Mouse (Mus musculus) midbrain, postnatal 0 days (tissue): ENCODE results near the gene Pxdc1. TPM values are rescaled to one million over a fixed set of nuclear protein-coding genes. Genes with fewer than 3 reads are reported as not detected.

Experiments
- ATAC-seq: fragments of 200-750 bp; cut with Nextera tagmentation; 2 replicates; pipeline ENCODE4 v1.8.0; 2017; ENCODE audit warnings: moderate number of reproducible peaks, mild to moderate bottlenecking, moderate TSS enrichment, moderate library complexity; ENCODE audit not compliant: low FRiP score
- DNase-seq: peaks from one replicate; pipeline ENCODE4 v3.0.0-alpha.2; 2015; ENCODE audit warnings: low spot score
- H3K27ac ChIP-seq: fragments of 300-500 bp; sonication (generic); 2 replicates; pipeline ENCODE4 v1.5.1; 2014; ENCODE audit warnings: low read depth, mild to moderate bottlenecking, low read length, mixed read lengths
- H3K27me3 ChIP-seq: fragments of 300-500 bp; sonication (generic); 2 replicates; pipeline ENCODE4 v1.6.1; 2014; ENCODE audit warnings: low read length, control low read depth, mixed read lengths; ENCODE audit not compliant: insufficient read depth
- H3K36me3 ChIP-seq: fragments of 300-500 bp; sonication (generic); 2 replicates; pipeline ENCODE4 v1.6.1; 2014; ENCODE audit warnings: low read length, control low read depth, mixed read lengths; ENCODE audit not compliant: insufficient read depth
- H3K4me1 ChIP-seq: fragments of 300-500 bp; sonication (generic); 2 replicates; pipeline ENCODE4 v1.6.1; 2014; ENCODE audit warnings: mild to moderate bottlenecking, control low read depth, antibody characterized with exemption, low read length, mixed read lengths; ENCODE audit not compliant: insufficient read depth
- H3K4me2 ChIP-seq: fragments of 300-500 bp; sonication (generic); 2 replicates; pipeline ENCODE4 v1.6.1; 2014; ENCODE audit warnings: low read depth, mild to moderate bottlenecking, low read length, mixed read lengths; ENCODE audit not compliant: poor library complexity, severe bottlenecking
- H3K4me3 ChIP-seq: fragments of 300-500 bp; sonication (generic); 2 replicates; pipeline ENCODE4 v1.5.1; 2014; ENCODE audit warnings: low read depth, mild to moderate bottlenecking, low read length, moderate library complexity
- H3K9ac ChIP-seq: fragments of 300-500 bp; sonication (generic); replicated peaks from 2 replicates; pipeline ENCODE4 v1.6.1; 2014; ENCODE audit warnings: mild to moderate bottlenecking, low read length, moderate library complexity, mixed read lengths; ENCODE audit not compliant: poor library complexity, severe bottlenecking
- H3K9me3 ChIP-seq: fragments of 300-500 bp; sonication (generic); 2 replicates; pipeline ENCODE4 v1.6.1; 2016; ENCODE audit warnings: low read length, control low read depth
- CTCF ChIP-seq: IDR thresholded peaks from 2 replicates; pipeline ENCODE4 v1.5.1; 2016; ENCODE audit warnings: antibody characterized with exemption, mild to moderate bottlenecking
- WGBS: fragments of 180-500 bp; shearing (Covaris S2); extraction: QIAGEN DNeasy Blood & Tissue Kit; methylation state at CpG from one replicate; pipeline ENCODE4 v1.1.7; 2014; 5-methylcytosine and 5-hydroxymethylcytosine counted together
- polyA plus RNA-seq: library from polyadenylated mRNA; unstranded; fragments of >200 nt; fragmentation: Nextera tagmentation; extraction: Ambion mirVana; gene quantifications from 2 replicates; pipeline ENCODE4 v1.2.1, GENCODE M21; 2015
- total RNA-seq: library from RNA; depleted of rRNA; stranded (reverse); fragments of >200 nt; gene quantifications from 2 replicates; pipeline ENCODE4 v1.2.3, GENCODE M21; 2014; rRNA removed

Gene Pxdc1
- total RNA-seq (11.7 and 12.7 TPM in 2 replicates), polyA plus RNA-seq (7.5 and 7.8 TPM in 2 replicates)

DNA sequence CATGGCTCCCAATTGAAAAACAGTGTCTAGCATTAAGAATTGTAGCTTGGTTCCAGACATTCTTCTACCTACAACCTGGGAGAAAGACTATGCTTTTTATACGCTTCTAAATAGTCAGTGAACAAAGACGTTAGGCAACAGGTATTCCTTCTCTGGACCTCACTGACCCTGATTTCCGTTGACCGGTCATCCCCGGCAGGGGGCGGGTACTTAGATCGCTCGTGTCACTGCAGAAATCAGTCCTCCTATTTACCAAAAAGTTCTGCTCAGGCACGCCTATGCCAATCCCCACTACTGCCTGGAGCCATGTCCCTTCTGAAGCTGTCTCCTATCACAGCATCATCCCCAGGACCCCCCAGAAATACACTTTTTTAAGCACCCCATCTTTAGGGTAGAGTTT lies at the start of gene Pxdc1:
Gene Pxdc1, minus strand, starts transcription at position 96 of the 400 bp plus-strand sequence.
- no peaks in the 10 kb centered on the region for H3K36me3 ChIP-seq
- peak within 1 kb of the TSS; percentile 55; the same call in 1 of the 2 replicates for H3K27ac ChIP-seq
- peak within 1 kb of the TSS; percentile 96 for H3K4me2 ChIP-seq
- ATAC-seq (no peak), DNase-seq (no peak)
- whole genome bisulfite sequencing, result 5% methylated on average over 9 of the region's 9 CpGs
- peak; percentile 39; the same call in 1 of the 2 replicates for TF ChIP-seq CTCF
- peaks cover 7% of the 10 kb centered on the region; the same call in 1 of the 2 replicates for H3K4me1 ChIP-seq
- peaks cover 18% of the 10 kb centered on the region for H3K27me3 ChIP-seq
- peak within 1 kb of the TSS; percentile 64 for H3K9ac ChIP-seq
- H3K9me3 ChIP-seq, result no peaks in the 10 kb centered on the region
- H3K4me3 ChIP-seq, result peak within 1 kb of the TSS; percentile 56

- no peak overlapping the region for H3K4me2 ChIP-seq
- no peaks in the 10 kb centered on the region for H3K4me1 ChIP-seq
- 87% methylated on average over 1 of the region's 1 CpGs for WGBS
- no peak for TF ChIP-seq CTCF
- H3K4me3 ChIP-seq, result no peak overlapping the region
- no peaks in the 10 kb centered on the region for H3K27me3 ChIP-seq
- no peaks in the 10 kb centered on the region for H3K36me3 ChIP-seq
- ATAC-seq (no peak), DNase-seq (no peak)
- no peaks in the 10 kb centered on the region for H3K9me3 ChIP-seq
- no peak overlapping the region for H3K27ac ChIP-seq
- no peak overlapping the region for H3K9ac ChIP-seq
These were observed 47.3 kb upstream of the Pxdc1 start for GRCm38 (mm10) chr13:34700630-34701029.

DNA sequence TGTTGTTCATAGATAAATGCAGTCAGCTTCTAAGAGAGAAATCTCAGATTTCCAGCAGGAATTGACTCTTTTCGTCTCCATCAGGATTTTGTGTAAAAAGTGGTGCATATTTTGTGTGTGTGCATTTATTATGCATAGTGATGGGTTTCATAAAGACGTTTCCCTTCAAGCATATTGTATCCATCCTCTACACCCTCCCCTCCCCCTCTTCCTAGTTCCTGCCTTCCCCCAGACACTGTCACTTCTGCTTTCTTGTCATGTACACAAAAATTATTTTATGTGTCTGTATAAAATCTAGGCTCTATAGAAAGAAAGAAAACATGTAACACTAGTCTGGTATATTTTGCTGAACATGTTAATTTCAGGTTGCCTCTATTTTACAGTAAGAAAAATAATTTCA lies 46.8 kb upstream of the Pxdc1 start:
- H3K9me3 ChIP-seq, result no peaks in the 10 kb centered on the region
- no peak for TF ChIP-seq CTCF
- ATAC-seq, result peak; percentile 49; the same call in 1 of the 2 replicates
- no peak overlapping the region for H3K9ac ChIP-seq
- H3K27me3 ChIP-seq, result no peaks in the 10 kb centered on the region
- no peak overlapping the region for H3K4me3 ChIP-seq
- H3K27ac ChIP-seq, result no peak overlapping the region
- no peaks in the 10 kb centered on the region for H3K36me3 ChIP-seq
- WGBS, result 48% methylated on average over 2 of the region's 2 CpGs
- DNase-seq, result no peak
- H3K4me2 ChIP-seq, result no peak overlapping the region
- no peaks in the 10 kb centered on the region; the same call in 1 of the 2 replicates for H3K4me1 ChIP-seq

- WGBS, result 83% methylated on average over 7 of the region's 7 CpGs
These were observed 43.5 kb upstream of the Pxdc1 start for GRCm38 (mm10) chr13:34696734-34697332.

DNA sequence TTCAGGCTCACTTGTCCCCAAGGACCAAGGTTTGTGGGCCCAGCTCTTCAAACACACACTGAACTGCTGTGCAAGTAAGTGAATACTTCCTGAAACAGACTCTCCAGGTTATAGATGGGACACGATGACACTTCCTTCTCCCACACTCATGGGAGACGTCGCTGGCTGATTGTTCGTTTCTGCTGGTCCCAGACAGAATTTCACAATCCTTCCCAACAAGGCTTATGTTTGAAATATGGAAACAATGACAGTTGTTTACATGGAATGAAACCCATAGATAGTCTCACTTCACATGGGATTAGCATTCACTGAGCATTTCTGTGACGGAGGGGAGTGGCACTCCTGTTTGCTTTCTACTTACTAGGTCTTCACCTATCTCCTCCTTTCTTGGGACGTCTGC lies 39.8 kb upstream of the Pxdc1 start:
- Histone ChIP-seq H3K4me2 (no peak overlapping the region), H3K9ac (no peak overlapping the region), H3K4me3 (no peak overlapping the region), H3K36me3 (no peaks in the 10 kb centered on the region), H3K4me1 (no peaks in the 10 kb centered on the region; the same call in 1 of the 2 replicates), H3K27ac (no peak overlapping the region), H3K9me3 (no peaks in the 10 kb centered on the region), H3K27me3 (no peaks in the 10 kb centered on the region)
- ATAC-seq (no peak), DNase-seq (no peak)
- no peak for TF ChIP-seq CTCF
- WGBS, result 83% methylated on average over 6 of the region's 6 CpGs

More at GRCm38 (mm10) chr13:34696734-34697332, 43.5 kb upstream of the Pxdc1 start:
- Histone ChIP-seq H3K4me3 (no peak overlapping the region), H3K9me3 (no peaks in the 10 kb centered on the region), H3K9ac (no peak overlapping the region), H3K4me1 (no peaks in the 10 kb centered on the region; the same call in 1 of the 2 replicates), H3K4me2 (no peak overlapping the region), H3K27ac (no peak overlapping the region), H3K27me3 (no peaks in the 10 kb centered on the region), H3K36me3 (no peaks in the 10 kb centered on the region)
- no peak for TF ChIP-seq CTCF
- ATAC-seq (no peak), DNase-seq (no peak)

DNA sequence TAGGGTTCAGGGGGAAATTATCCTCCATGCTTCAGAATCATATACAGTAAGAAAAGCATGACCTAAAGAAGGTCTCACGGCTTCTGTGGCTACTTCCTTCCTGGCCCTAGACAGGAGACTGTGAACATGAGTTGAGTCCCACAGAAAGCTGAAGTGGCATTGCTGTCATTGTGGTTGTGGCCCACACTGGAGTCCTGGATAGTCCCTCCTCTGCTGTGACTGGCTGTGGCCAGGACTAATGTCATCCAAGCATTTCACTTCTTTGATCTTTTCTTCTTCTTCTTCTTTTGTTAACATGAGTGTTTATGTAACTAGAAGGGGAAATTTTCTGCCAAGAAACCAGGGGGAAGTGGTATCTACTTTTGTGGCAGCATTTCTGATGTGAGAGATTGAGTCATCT lies 37.8 kb upstream of the Pxdc1 start:
- Histone ChIP-seq H3K27ac (no peak overlapping the region), H3K4me3 (no peak overlapping the region), H3K36me3 (no peaks in the 10 kb centered on the region), H3K9me3 (no peaks in the 10 kb centered on the region), H3K27me3 (no peaks in the 10 kb centered on the region), H3K9ac (no peak overlapping the region), H3K4me2 (no peak overlapping the region), H3K4me1 (no peaks in the 10 kb centered on the region; the same call in 1 of the 2 replicates)
- DNase-seq, result no peak
- no peak for ATAC-seq
- TF ChIP-seq CTCF, result no peak
- WGBS, result 88% methylated on average over 1 of the region's 1 CpGs
